8 mouse cellular contexts compared by ENCODE assay signal in the genomic region with DNA sequence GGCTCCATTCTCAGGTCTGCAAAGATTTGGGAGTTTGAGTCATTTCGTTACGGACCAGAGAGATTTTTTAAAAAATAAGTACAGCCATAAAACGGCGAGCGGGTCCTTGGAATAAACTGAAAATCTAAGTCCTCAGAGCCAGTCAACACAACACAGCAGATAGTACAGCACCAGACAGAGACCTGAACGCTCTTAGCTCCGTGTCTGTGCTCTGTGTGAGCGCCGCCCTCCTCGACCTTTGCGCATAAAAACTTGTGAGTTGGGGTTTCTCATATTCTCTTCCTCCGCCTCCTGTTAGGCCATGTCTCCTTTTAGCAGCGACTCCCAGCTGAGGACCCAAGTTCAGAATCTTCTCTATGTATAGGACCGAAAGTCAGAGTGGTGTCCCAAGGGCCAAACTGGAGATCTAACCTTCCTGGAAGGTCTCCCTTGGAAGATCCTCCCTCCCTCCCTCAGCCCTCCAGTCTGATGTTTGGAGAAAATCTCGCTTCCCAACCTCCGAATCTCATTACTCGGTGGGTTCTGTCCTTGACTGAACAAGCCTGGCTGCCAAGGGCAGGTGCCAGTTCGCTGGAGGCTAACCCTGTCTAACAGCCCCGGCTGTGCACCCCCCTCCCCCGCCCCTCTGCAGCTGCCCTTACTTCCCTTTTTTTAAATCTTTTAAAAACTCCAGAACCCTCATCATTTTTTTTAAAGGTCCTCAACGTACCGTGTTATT.
A peak's percentile ranks its signal among the peaks of the same experiment; 100 is the strongest.
DNase-seq lines count a peak whose midpoint lies in the region; ATAC-seq and TF ChIP-seq lines count a peak whose summit lies in the region.

No protein-coding gene starts in this region.

- H3K9me3 ChIP-seq in embryonic facial prominence, embryonic 15.5 days (replicated peaks) = no peaks in the 10 kb centered on the region
- H3K9me3 ChIP-seq in limb, embryonic 14.5 days (ENCODE audit: control insufficient read depth, low read length) = no peaks in the 10 kb centered on the region

- peaks cover 53% of the 10 kb centered on the region for H3K27me3 ChIP-seq in embryonic facial prominence, embryonic 15.5 days
- peaks cover 61% of the 10 kb centered on the region for H3K27me3 ChIP-seq in limb, embryonic 14.5 days (ENCODE audit: control insufficient read depth, insufficient read depth, low read length)

- WGBS in embryonic facial prominence, embryonic 15.5 days = 2% methylated on average over 22 of the region's 22 CpGs
- WGBS in limb, embryonic 14.5 days = 1% methylated on average over 22 of the region's 22 CpGs

- peaks cover 11% of the 10 kb centered on the region for H3K4me1 ChIP-seq in embryonic facial prominence, embryonic 15.5 days
- peaks cover 11% of the 10 kb centered on the region for H3K4me1 ChIP-seq in limb, embryonic 14.5 days (ENCODE audit: control insufficient read depth, insufficient read depth, low read length)

- no peaks in the 10 kb centered on the region for H3K36me3 ChIP-seq in embryonic facial prominence, embryonic 15.5 days
- H3K36me3 ChIP-seq in limb, embryonic 14.5 days (ENCODE audit: control insufficient read depth, insufficient read depth, low read length) = no peaks in the 10 kb centered on the region

- H3K4me2 ChIP-seq in embryonic facial prominence, embryonic 15.5 days (replicated peaks) = peak overlapping the region; percentile 62
- peak overlapping the region; percentile 70 for H3K4me2 ChIP-seq in limb, embryonic 14.5 days (replicated peaks; ENCODE audit: low read depth, low read length, severe bottlenecking)

- no peak for TF ChIP-seq POLR2A in limb, embryonic 14.5 days (IDR thresholded peaks at IDR 0.05; ENCODE audit: borderline replicate concordance, extremely low read depth, insufficient read depth, insufficient read length)

- no peak for ATAC-seq in embryonic facial prominence, embryonic 15.5 days (ENCODE audit: insufficient number of reproducible peaks, low FRiP score, low TSS enrichment, low read depth)
- no peak; the same call in 1 of the 2 replicates for ATAC-seq in limb, embryonic 14.5 days (ENCODE audit: low FRiP score, low read depth)
- no peak for ATAC-seq in cerebellum, adult (ENCODE audit: insufficient number of reproducible peaks, low FRiP score, low TSS enrichment)

- H3K27ac ChIP-seq in embryonic facial prominence, embryonic 15.5 days (replicated peaks) = 0 out of 2 replicates have a peak overlapping the region, but pooled peaks have one; percentile 2
- H3K27ac ChIP-seq in limb, embryonic 14.5 days (replicated peaks; ENCODE audit: low read depth, low read length) = no peak overlapping the region

- peak; percentile 4 for DNase-seq in lung, postnatal 10 days
- no peak for DNase-seq in lung, postnatal 36 days
- no peak for DNase-seq in limb, embryonic 14.5 days (ENCODE audit: low spot score)
- DNase-seq in retina, postnatal 1 day = peak; percentile 67
- no peak for DNase-seq in right cerebral cortex, postnatal 25 days
- DNase-seq in gastrocnemius, postnatal 4 days (ENCODE audit: low spot score in 2 of 2) = no peak

- H3K9ac ChIP-seq in embryonic facial prominence, embryonic 15.5 days = no peak overlapping the region
- H3K9ac ChIP-seq in limb, embryonic 14.5 days (ENCODE audit: low read depth, low read length, severe bottlenecking) = peak overlapping the region; percentile 34; the same call in 1 of the 2 replicates

- peak overlapping the region; percentile 36 for H3K4me3 ChIP-seq in embryonic facial prominence, embryonic 15.5 days (replicated peaks)
- peak overlapping the region; percentile 33 for H3K4me3 ChIP-seq in limb, embryonic 14.5 days (replicated peaks; ENCODE audit: low read length)

Comparison
In these comparisons a context has a peak if more than half of its experiments do, and no peak if none do; other contexts are left out.
1. DNase-seq: peak in lung, postnatal 10 days (single experiment) and retina, postnatal 1 day (single experiment); none in lung, postnatal 36 days (single experiment), limb, embryonic 14.5 days (single experiment), right cerebral cortex, postnatal 25 days (single experiment) and gastrocnemius, postnatal 4 days (0 of 2).